Mouse (Mus musculus): Measurements from ENCODE around the gene Rab11fip4. TPM values are rescaled to one million over a fixed set of nuclear protein-coding genes. Genes with fewer than 3 reads are reported as not detected.

Rab11fip4 gene
- polyA plus RNA-seq, 1 experiment from 2014 or later: 2.2 TPM

DNA sequence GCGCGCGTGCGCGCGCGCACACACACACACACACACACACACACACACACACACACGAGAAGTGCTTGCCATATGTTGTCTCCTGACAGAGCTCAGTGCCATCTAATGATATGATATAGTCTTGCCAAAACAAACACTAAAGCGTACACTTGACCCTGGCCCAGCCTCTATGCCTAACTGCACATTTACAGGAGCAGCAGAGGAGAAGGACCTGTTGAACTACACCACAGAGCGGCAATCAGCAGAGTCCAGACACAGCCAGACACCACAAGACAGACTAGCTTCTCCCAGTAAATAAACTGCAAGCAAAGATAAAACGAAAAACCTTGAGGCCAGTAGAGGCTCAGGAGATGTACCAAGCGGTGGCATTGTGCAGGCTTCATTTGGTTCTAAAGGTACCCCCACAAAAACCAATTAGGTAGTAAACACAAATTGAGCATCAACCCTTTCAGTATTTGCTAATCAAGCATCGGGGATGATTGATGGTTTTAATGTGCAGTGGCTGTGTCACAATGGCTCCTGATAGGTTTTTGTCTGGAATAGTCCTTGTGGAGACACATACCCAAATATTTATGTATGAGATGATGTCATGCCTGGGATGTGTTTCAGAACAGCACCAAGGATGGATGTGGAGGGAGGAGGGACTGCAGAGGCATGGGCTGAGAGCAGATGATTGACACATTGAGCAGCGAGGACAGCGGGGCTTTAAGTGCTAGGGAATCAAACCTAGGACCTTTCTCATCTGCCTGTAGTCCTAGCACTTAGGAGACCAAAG lies 145.4 kb downstream of the Rab11fip4 start:
- Histone ChIP-seq H3K36me3 (ENCODE audit: control insufficient read depth, insufficient read depth, low read length) (no peaks in the 10 kb centered on the region), H3K4me2 (no peak overlapping the region), H3K9ac (ENCODE audit: low read depth, low read length) (no peak overlapping the region), H3K4me1 (replicated peaks; ENCODE audit: control insufficient read depth, insufficient read depth, low read length) (peaks cover 20% of the 10 kb centered on the region), H3K27me3 (replicated peaks; ENCODE audit: control insufficient read depth, insufficient read depth, low read length) (no peaks in the 10 kb centered on the region; the same call in 1 of the 2 replicates), H3K9me3 (ENCODE audit: control insufficient read depth, low read length) (no peaks in the 10 kb centered on the region), H3K27ac (ENCODE audit: low read depth, low read length) (0 out of 2 replicates have a peak overlapping the region, but pooled peaks have one; percentile 19), H3K4me3 (ENCODE audit: low read depth, low read length) (no peak overlapping the region)
- 67% methylated on average over 15 of the region's 15 CpGs for WGBS
- DNase-seq (ENCODE audit: low spot score) (no peak), ATAC-seq (replicated peaks; ENCODE audit: low FRiP score) (peak; percentile 90)

DNA sequence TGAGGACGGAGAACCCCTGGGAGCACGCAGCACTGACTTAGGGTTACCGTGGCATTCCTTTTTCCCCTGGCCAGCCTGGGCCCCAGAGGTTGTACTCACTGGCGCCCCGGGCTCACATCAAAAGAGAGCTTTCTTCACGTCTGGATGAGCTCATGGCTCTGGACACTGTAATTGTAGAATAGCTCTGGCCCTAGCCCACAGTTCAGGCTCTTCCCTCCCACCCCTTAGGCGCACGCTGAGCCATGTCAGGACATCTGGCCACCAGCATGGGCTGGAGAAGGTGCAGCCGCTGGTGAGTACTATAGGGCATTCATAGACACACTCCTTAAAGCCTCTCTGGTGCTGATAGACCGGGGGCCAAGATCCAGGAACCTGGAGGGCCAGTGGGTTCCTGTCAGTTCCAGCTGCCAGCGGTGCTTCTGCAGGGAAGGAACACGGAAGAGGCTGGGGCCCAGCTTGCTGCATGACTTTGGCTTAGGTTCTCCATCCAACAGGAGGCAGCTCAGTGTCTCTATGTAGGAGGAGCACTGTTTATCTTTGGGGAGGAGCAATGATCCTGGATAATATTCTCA lies 146.2 kb downstream of the Rab11fip4 start:
- Histone ChIP-seq H3K4me3 (ENCODE audit: low read depth, low read length) (no peak overlapping the region), H3K27ac (ENCODE audit: low read depth, low read length) (no peak overlapping the region), H3K4me2 (no peak overlapping the region), H3K4me1 (replicated peaks; ENCODE audit: control insufficient read depth, insufficient read depth, low read length) (peaks cover 20% of the 10 kb centered on the region), H3K9ac (ENCODE audit: low read depth, low read length) (no peak overlapping the region), H3K27me3 (replicated peaks; ENCODE audit: control insufficient read depth, insufficient read depth, low read length) (no peaks in the 10 kb centered on the region; the same call in 1 of the 2 replicates), H3K9me3 (ENCODE audit: control insufficient read depth, low read length) (no peaks in the 10 kb centered on the region), H3K36me3 (ENCODE audit: control insufficient read depth, insufficient read depth, low read length) (no peaks in the 10 kb centered on the region)
- ATAC-seq (replicated peaks; ENCODE audit: low FRiP score) (no peak), DNase-seq (ENCODE audit: low spot score) (no peak)
- WGBS: 59% methylated on average over 12 of the region's 12 CpGs

DNA sequence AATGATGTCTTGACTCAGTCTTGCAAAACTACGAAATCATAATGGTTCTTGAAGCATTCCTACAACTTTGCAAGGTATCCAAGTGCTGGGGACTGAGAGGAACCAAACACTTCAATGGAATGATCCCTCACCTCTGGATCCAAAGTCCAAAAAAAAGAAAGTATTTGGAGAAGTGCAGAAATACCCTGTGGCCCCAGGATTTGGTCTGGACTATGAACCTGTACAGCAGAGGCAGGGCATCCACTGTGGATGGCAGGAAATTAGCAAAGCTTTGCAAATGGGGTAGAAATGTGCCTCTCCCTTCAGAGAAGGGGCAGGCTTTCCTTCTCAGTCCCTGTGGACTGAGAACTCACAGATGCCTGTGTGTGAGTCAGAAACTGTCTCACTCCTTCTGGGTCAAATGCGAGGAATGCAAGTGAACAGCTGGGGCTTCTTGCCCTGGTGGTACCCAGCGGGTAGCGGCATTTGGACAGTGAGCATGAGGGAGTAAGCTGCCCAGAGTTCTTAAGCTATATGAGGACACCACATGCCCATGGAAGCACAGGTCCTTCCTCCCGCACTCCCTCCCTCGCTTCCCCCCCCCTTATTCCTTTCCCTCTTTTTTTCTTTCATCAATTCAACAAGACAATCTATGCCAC lies 147.0 kb downstream of the Rab11fip4 start:
- peaks cover 20% of the 10 kb centered on the region for H3K4me1 ChIP-seq (replicated peaks; ENCODE audit: control insufficient read depth, insufficient read depth, low read length)
- ATAC-seq (replicated peaks; ENCODE audit: low FRiP score) (no peak), DNase-seq (ENCODE audit: low spot score) (no peak)
- H3K27me3 ChIP-seq (replicated peaks; ENCODE audit: control insufficient read depth, insufficient read depth, low read length): no peaks in the 10 kb centered on the region; the same call in 1 of the 2 replicates
- H3K4me2 ChIP-seq: no peak overlapping the region
- H3K4me3 ChIP-seq (ENCODE audit: low read depth, low read length): no peak overlapping the region
- WGBS: 91% methylated on average over 6 of the region's 6 CpGs
- H3K27ac ChIP-seq (ENCODE audit: low read depth, low read length): no peak overlapping the region
- no peak overlapping the region for H3K9ac ChIP-seq (ENCODE audit: low read depth, low read length)
- no peaks in the 10 kb centered on the region for H3K9me3 ChIP-seq (ENCODE audit: control insufficient read depth, low read length)
- no peaks in the 10 kb centered on the region for H3K36me3 ChIP-seq (ENCODE audit: control insufficient read depth, insufficient read depth, low read length)

DNA sequence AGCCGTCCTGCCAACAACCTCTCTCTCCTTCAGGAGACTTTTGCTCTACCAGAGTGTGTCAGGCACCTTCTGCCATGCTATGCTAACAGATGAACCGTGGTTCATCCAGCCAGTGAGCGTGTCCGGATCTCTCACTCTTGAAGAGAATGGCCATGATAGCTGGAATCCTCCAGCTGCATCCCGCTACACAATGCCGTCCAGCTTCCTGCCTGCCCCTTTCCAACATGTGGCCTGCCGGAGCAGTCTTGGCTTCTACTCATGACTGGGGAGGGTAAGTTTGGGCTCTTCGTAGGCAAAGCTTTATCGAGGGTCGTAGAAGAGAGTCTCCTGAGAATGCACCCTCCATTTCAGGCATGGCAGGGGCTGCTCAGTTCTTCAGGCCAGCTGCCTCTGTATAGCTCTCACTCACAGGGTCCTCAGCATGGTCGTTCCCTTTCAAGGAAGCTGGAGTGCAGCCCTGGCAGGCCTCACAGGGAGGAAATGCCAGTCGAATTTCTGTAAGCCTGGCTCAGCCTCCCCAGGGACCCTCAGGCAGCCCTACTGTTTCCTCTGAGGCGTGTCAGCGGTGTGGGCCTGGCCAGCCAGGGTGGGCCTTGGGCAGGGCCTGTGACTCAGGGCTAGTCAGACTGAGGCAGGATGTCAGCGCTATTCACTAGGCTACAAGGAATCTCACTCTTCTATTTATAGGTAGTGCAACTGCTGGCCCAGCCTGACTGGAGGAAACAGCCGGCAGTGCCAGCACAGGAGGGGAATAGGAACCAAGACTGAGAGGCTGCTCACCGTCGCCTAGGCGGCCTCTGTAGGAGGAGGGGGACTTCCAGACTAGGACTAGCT lies 147.9 kb downstream of the Rab11fip4 start:
- Histone ChIP-seq H3K4me2 (no peak overlapping the region), H3K27ac (ENCODE audit: low read depth, low read length) (0 out of 2 replicates have a peak overlapping the region, but pooled peaks have one; percentile 5), H3K27me3 (replicated peaks; ENCODE audit: control insufficient read depth, insufficient read depth, low read length) (no peaks in the 10 kb centered on the region; the same call in 1 of the 2 replicates), H3K4me3 (ENCODE audit: low read depth, low read length) (no peak overlapping the region), H3K9ac (ENCODE audit: low read depth, low read length) (no peak overlapping the region), H3K9me3 (ENCODE audit: control insufficient read depth, low read length) (no peaks in the 10 kb centered on the region), H3K4me1 (replicated peaks; ENCODE audit: control insufficient read depth, insufficient read depth, low read length) (peaks cover 20% of the 10 kb centered on the region), H3K36me3 (ENCODE audit: control insufficient read depth, insufficient read depth, low read length) (no peaks in the 10 kb centered on the region)
- DNase-seq (ENCODE audit: low spot score) (no peak), ATAC-seq (replicated peaks; ENCODE audit: low FRiP score) (no peak; the same call in 1 of the 2 replicates)
- 66% methylated on average over 19 of the region's 19 CpGs for WGBS

DNA sequence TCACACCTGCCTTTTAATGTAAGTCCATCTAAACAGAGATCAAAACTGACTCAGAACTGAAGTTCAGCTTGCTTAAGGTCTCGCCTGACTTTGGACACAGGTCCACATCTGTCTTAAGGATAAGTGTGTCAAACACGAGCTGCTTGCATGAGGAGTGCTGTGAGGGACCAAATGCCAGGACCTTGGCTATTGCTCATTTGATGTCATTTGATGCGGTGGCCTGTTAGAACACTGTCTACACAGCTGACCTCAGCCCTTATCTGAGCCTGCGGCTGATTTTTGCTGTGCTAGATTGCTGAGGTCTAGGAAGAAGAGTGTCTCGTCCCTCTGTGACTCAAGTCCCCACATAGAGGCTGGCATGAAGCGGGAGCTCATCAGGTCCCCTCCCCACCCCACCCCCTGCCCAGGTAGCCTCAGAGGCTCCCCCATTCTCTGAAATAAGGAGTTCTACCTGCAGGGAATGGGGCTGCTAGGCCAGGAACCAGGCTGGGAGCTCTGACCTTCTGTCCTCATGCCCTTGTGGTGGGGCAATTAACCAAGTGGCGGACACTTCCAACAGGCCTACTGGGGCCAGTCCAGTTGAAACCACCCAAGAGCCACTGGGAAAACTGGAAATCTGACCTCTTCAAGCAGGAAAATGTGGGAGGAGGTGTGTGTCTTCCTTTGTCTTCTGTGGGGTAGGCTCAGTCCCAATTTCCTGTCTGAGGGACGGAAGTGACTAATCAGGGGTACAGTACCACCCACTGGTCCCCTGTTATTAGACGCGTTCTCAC lies 149.9 kb downstream of the Rab11fip4 start:
- H3K4me1 ChIP-seq (replicated peaks; ENCODE audit: control insufficient read depth, insufficient read depth, low read length): peaks cover 15% of the 10 kb centered on the region
- WGBS: 70% methylated on average over 10 of the region's 10 CpGs
- no peaks in the 10 kb centered on the region for H3K36me3 ChIP-seq (ENCODE audit: control insufficient read depth, insufficient read depth, low read length)
- ATAC-seq (replicated peaks; ENCODE audit: low FRiP score): no peak
- no peak overlapping the region for H3K9ac ChIP-seq (ENCODE audit: low read depth, low read length)
- H3K9me3 ChIP-seq (ENCODE audit: control insufficient read depth, low read length): no peaks in the 10 kb centered on the region
- no peak overlapping the region for H3K4me2 ChIP-seq
- no peak for DNase-seq (ENCODE audit: low spot score)
- no peak overlapping the region for H3K4me3 ChIP-seq (ENCODE audit: low read depth, low read length)
- H3K27ac ChIP-seq (ENCODE audit: low read depth, low read length): no peak overlapping the region
- H3K27me3 ChIP-seq (replicated peaks; ENCODE audit: control insufficient read depth, insufficient read depth, low read length): no peaks in the 10 kb centered on the region; the same call in 1 of the 2 replicates

DNA sequence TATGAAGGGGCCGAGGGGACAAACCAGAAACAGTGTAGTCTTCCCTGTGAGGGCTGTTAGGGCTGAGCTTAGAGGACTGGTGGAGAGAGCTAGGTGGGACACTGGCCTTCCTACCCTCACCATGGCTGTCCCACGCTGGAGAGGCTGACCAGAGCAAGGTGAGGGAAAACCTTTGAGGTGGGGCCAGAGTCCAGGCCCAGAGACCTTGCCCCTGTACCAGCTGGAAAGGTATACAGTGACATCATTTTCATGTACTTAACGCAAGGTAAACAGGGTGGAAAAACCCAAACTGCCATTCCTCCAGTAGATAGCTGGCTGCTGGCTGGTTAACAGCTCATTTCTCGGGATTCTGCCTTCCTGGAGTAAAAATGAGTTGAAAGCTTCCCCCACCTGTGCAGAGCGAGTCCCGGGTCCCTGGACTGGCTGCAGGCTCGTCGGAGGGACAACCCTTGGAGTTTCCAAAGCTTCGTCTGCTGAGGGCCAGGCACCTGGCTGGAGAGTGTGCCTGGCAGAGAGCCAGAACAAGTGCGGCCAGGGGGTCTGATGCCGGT lies 155.6 kb downstream of the Rab11fip4 start:
- H3K36me3 ChIP-seq (ENCODE audit: control insufficient read depth, insufficient read depth, low read length): no peaks in the 10 kb centered on the region
- no peak overlapping the region for H3K4me3 ChIP-seq (ENCODE audit: low read depth, low read length)
- peaks cover 9% of the 10 kb centered on the region; the same call in 1 of the 2 replicates for H3K4me1 ChIP-seq (replicated peaks; ENCODE audit: control insufficient read depth, insufficient read depth, low read length)
- no peak overlapping the region for H3K9ac ChIP-seq (ENCODE audit: low read depth, low read length)
- H3K27me3 ChIP-seq (replicated peaks; ENCODE audit: control insufficient read depth, insufficient read depth, low read length): no peaks in the 10 kb centered on the region
- 83% methylated on average over 11 of the region's 11 CpGs for whole genome bisulfite sequencing
- H3K4me2 ChIP-seq: no peak overlapping the region
- no peak; the same call in 1 of the 2 replicates for ATAC-seq (replicated peaks; ENCODE audit: low FRiP score)
- no peaks in the 10 kb centered on the region for H3K9me3 ChIP-seq (ENCODE audit: control insufficient read depth, low read length)
- DNase-seq (ENCODE audit: low spot score): no peak
- 0 out of 2 replicates have a peak overlapping the region, but pooled peaks have one; percentile 25 for H3K27ac ChIP-seq (ENCODE audit: low read depth, low read length)

Measured in liver, embryonic 11.5 days (tissue).